Mouse (Mus musculus) megakaryocyte, embryonic 14.5 days (primary cell): ENCODE measurements around the gene Pigl. TPM values are rescaled to one million over a fixed set of nuclear protein-coding genes. Genes with fewer than 3 reads are reported as not detected.
A peak's percentile ranks its signal among the peaks of the same experiment; 100 is the strongest.
"Not testable (repeated sequence)": the region's sequence is repeated elsewhere in the genome, so short reads cannot be mapped to it uniquely, and the experiment has no call there.

Experiments
- H3K27me3 ChIP-seq: replicated peaks from 2 replicates; pipeline ENCODE3; 2012; ENCODE audit warnings: inconsistent platforms
- H3K36me3 ChIP-seq: replicated peaks from 2 replicates; pipeline ENCODE3; 2012; ENCODE audit warnings: low read length, inconsistent platforms, mixed read lengths
- H3K4me1 ChIP-seq: 2 replicates; pipeline ENCODE4 v1.6.1; 2012; ENCODE audit warnings: inconsistent platforms
- H3K4me3 ChIP-seq: replicated peaks from 2 replicates; pipeline ENCODE3; 2012; ENCODE audit warnings: moderate library complexity, mild to moderate bottlenecking, inconsistent platforms
- H3K9me3 ChIP-seq: 2 replicates; pipeline ENCODE4 v1.6.1; 2012; ENCODE audit warnings: inconsistent platforms
- FLI1 ChIP-seq: IDR thresholded peaks from 2 replicates; pipeline ENCODE4 v1.6.1; 2012; ENCODE audit warnings: low read length, inconsistent platforms, mixed read lengths
- GATA1 ChIP-seq: IDR thresholded peaks from 3 replicates; pipeline ENCODE4 v1.6.1; 2012; ENCODE audit warnings: mixed read lengths, low read length, inconsistent platforms, borderline replicate concordance
- polyA plus RNA-seq: library from polyadenylated mRNA; stranded (reverse); fragments of >175 nt; gene quantifications from 2 replicates; pipeline ENCODE4 v1.2.3, GENCODE M21; 2012; ENCODE audit warnings: low replicate concordance; ENCODE audit not compliant: insufficient read depth

Gene Pigl
- polyA plus RNA-seq, 1 experiment: 7.5 TPM

DNA sequence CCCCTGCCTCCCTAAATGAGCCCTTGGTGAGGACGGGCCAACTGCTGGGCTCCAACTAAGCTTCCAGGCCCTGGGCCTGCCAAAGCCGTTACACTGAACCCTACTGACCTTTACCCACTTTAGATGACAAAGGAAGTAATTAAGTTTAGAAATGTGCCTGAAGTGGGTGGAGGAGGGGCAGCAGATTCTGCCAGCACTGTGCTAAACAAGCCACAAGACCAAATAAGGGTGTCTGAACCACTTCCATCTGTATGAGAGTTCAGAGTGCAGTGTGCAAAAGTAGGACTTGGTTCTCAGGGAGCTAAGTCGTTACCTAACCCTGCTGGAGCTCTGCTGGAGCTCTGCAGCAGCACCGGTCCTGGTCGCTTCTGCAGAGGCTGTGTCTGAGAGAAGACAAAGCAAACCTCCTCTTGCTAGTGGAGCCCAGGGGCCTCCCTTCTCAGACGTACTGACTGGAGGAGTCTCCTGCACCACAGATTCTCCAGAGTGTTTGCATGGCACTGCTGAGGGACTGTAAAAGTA is 36.6 kb downstream of the Pigl start:
- H3K27me3 ChIP-seq: no peaks in the 10 kb centered on the region
- peaks cover 38% of the 10 kb centered on the region for H3K36me3 ChIP-seq
- peaks cover 55% of the 10 kb centered on the region for H3K4me1 ChIP-seq
- H3K9me3 ChIP-seq: no peaks in the 10 kb centered on the region
- peak overlapping the region; percentile 51 for H3K4me3 ChIP-seq
- no peak for TF ChIP-seq FLI1

DNA sequence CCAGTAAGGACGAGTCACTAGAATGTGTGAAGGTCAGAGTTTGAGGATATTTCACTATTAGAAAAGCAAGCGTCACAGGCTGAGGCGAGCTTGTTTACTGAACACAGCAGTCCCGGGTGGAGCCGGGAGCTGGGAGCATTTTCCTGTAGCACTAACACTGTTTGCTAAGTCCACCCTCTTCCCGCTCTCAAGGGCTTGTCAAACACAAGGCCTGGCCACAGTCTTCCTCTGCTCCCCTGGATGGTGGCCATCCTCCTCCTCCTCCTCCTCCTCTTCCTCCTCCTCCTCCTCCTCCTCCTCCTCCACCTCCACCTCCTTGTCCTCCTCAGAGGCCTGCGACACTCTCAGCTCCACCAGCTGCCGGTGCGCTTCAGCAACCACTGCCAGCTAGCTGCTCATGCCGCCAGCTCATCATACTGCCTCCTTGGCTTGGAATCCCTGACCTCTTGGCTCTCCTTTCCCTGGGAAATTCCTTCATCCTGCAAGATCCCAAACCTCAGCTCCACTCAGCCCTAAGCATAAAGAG is 37.1 kb downstream of the Pigl start:
- H3K36me3 ChIP-seq: peaks cover 42% of the 10 kb centered on the region
- H3K27me3 ChIP-seq: no peaks in the 10 kb centered on the region
- peaks cover 54% of the 10 kb centered on the region for H3K4me1 ChIP-seq
- peak overlapping the region; percentile 67 for H3K4me3 ChIP-seq
- H3K9me3 ChIP-seq: no peaks in the 10 kb centered on the region
- TF ChIP-seq GATA1 (no peak), FLI1 (no peak)

DNA sequence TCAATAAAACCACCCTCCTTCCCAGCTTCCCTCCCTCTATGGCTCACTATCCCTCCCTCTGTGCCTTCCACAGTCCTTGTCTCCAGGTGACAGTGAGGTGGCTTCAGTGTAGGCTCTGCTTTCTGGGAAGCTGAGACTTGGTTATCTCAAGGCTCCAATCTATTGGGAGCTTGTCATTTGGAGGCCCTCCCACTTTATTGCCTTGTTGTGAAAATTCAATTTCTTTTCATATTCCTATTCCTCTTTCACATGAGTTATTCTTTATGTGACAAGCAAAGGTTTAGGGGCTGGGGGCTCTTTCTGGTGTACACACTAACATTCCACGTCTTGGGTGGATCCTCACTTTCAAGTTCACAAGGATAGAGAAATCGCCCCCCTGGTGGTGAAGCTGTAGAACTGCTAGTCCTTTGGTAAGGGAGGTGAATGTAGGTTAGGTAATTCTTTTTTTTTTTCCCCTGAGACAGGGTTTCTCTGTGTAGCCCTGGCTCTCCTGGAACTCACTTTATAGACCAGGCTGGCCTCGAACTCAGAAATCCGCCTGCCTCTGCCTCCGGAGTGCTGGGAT is 38.0 kb downstream of the Pigl start:
- Histone ChIP-seq H3K9me3 (no peaks in the 10 kb centered on the region), H3K4me1 (peaks cover 56% of the 10 kb centered on the region), H3K4me3 (peak overlapping the region; percentile 13), H3K36me3 (peaks cover 39% of the 10 kb centered on the region), H3K27me3 (no peaks in the 10 kb centered on the region)
- TF ChIP-seq FLI1: no peak
- TF ChIP-seq GATA1: no peak

DNA sequence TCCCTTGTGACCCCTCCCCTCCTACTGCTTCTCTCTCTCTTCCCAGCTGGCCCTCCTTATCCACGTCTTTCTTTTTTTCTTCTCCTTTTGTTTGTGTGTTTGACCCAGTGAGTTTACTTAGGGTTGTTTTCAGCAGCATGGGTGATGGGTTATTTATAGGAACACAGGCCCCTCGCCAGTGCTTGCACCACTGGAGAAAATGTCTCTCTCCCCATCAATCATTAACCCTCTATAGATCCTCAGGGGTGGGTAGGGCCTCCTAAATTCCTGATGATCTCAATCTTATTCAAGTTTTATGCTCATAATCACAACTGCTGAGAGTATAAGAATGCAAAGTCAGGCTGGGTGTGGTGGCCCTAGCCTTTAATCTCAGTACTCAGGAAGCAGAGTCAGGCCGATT is 38.9 kb downstream of the Pigl start:
- peaks cover 54% of the 10 kb centered on the region for H3K4me1 ChIP-seq
- peaks cover 38% of the 10 kb centered on the region for H3K36me3 ChIP-seq
- H3K9me3 ChIP-seq: no peaks in the 10 kb centered on the region
- H3K27me3 ChIP-seq: no peaks in the 10 kb centered on the region
- no peak overlapping the region for H3K4me3 ChIP-seq
- no peak for TF ChIP-seq FLI1
- TF ChIP-seq GATA1: no peak

DNA sequence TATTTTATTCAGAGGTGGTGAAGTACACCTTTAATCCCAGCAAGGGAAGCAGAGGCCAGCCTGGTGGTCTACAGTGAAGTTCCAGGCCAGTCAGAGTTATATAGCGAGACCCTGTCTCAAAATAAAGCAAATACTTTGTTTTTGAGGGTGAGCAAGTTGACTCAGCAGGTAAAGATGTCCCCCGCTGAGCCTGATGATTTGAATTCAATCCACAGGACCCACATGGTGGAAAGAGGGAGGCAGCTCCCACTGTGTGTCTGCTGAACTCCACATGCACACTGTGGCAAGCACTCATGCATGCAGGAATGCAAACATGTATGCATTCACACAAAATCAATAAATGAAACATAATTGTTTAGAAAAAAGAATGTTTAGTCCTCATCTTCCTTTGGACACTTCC is 40.5 kb downstream of the Pigl start:
- Histone ChIP-seq H3K4me3 (no peak overlapping the region), H3K36me3 (peaks cover 41% of the 10 kb centered on the region), H3K27me3 (no peaks in the 10 kb centered on the region), H3K4me1 (peaks cover 53% of the 10 kb centered on the region), H3K9me3 (no peaks in the 10 kb centered on the region)
- TF ChIP-seq GATA1: no peak
- TF ChIP-seq FLI1: no peak

DNA sequence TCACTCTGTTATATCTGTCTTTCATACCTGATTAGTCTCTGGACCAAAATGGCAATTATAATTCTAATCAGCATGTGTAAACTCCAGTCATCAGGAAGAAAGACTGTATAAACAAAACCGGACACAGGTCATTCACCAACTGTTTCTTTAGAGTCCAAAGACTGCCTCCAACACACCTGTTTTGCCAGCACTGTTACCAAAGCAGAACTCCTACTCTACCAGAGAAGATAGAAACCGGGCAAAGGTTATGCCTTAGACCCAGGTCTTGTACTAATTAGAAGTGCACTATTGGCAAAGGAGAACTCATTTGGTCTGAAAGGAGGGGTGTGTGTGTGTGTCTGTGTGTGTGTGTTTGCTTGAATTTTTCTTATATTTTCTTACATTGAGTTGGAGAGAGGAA is 42.3 kb downstream of the Pigl start:
- no peaks in the 10 kb centered on the region for H3K9me3 ChIP-seq
- TF ChIP-seq GATA1: no peak
- no peak for TF ChIP-seq FLI1
- H3K27me3 ChIP-seq: no peaks in the 10 kb centered on the region
- H3K4me1 ChIP-seq: peaks cover 36% of the 10 kb centered on the region
- no peak overlapping the region for H3K4me3 ChIP-seq
- H3K36me3 ChIP-seq: peaks cover 40% of the 10 kb centered on the region

DNA sequence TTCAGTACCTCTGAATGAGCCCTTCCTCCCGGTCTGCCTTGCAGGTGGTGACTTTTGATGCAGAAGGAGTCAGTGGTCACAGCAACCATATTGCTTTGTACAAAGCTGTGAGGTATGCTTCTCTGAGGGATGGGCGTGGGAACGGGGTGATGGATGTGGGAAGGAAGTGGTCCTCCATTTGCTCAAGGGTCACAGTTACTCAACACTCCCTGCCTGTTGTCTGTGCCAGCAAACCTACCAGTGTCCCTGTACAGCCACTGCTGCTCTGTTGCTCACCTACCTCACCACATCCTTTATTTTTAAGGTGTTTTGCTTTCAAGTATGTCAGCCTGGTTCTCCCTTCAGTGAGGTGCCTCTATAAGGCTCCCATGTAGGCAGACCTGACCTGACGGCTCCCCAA is 49.4 kb downstream of the Pigl start:
- peak overlapping the region; percentile 17 for H3K4me3 ChIP-seq
- H3K9me3 ChIP-seq: no peaks in the 10 kb centered on the region
- TF ChIP-seq FLI1: no peak
- TF ChIP-seq GATA1: no peak
- H3K36me3 ChIP-seq: peaks cover 89% of the 10 kb centered on the region
- H3K27me3 ChIP-seq: no peaks in the 10 kb centered on the region
- H3K4me1 ChIP-seq: peaks cover 10% of the 10 kb centered on the region

DNA sequence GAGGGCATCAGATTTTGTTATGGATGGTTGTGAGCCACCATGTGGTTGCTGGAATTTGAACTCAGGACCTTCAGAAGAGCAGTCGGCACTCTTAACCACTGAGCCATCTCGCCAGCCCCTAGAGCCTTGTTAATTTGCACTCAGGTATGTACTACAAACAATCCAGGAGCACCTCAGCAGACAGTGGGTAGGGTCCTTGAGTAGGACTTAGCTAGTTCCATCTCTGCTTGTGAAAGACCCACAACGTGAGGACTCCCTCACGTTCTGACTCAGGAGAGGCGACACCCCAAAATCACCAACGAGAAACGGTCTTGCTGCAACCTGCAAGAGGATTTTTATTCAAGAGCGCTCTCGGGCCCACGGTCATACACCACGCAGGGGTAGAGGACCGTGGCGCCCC is 50.1 kb downstream of the Pigl start:
- not testable (repeated sequence) for H3K9me3 ChIP-seq, H3K27me3 ChIP-seq, H3K4me1 ChIP-seq, H3K4me3 ChIP-seq
- peaks cover 90% of the 10 kb centered on the region for H3K36me3 ChIP-seq

DNA sequence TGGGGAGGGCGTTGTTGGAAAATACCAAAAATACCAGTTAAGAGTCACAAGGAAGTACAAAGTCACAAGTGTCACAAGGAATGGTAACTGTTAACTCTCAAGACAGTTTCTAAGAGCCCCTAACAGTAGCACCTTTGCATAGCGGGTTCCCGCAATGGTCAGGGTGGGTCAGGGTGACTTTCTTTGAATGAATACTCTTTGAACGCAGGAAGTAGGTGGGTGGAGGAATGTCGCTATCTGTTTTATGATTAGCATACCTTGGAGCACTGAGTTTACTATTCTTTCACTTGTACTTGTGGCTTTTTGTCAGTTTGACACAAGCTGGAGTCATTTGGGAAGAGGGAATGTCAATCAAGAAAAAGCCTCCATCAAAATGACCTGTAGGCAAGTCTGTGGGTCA is 50.6 kb downstream of the Pigl start:
- H3K36me3 ChIP-seq: peaks cover 90% of the 10 kb centered on the region
- H3K4me1 ChIP-seq, H3K27me3 ChIP-seq, H3K9me3 ChIP-seq, H3K4me3 ChIP-seq: not testable (repeated sequence)

DNA sequence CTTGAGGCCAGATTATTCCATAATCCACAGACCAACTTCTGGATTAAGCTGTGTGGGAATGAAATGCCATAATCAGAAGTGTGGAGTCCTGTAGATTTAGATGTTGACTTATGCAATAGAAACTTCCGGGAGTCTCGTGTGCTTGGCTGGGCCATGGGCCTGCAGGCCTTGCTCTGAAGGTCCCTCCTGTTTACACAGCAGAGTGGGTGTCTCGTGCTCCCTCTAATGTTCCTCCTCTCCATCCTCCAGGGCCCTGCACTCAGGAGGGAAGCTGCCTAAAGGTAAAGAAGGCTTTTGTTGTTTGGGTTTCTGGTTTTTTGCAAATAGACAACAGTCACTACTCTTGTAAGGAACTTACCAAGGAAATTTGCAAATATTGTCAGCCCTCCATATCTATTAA is 51.3 kb downstream of the Pigl start:
- Histone ChIP-seq H3K36me3 (peaks cover 85% of the 10 kb centered on the region), H3K4me3 (no peak overlapping the region), H3K27me3 (no peaks in the 10 kb centered on the region), H3K9me3 (no peaks in the 10 kb centered on the region), H3K4me1 (peaks cover 10% of the 10 kb centered on the region; the same call in 1 of the 2 replicates)
- no peak for TF ChIP-seq FLI1
- TF ChIP-seq GATA1: no peak

DNA sequence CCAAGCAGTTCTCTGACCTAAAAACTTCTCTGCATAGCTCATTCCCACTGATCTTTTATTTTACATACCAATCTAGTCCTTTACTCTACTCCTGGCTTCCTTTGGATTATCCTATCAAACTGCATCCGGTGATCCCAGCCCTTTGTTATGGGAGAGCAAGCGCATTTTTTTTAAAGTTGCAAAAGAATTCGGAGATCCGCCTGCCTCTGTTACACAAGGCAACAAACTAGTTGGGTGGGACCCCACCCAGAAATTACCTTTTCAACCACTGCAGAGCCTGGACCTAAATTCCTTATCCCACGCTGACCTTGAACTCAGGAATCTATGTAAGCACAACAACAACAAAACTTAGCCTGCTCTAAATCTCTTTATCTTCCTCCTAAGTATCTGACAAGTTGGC is 52.7 kb downstream of the Pigl start:
- Histone ChIP-seq H3K4me1 (peaks cover 10% of the 10 kb centered on the region; the same call in 1 of the 2 replicates), H3K4me3 (no peak overlapping the region), H3K27me3 (no peaks in the 10 kb centered on the region), H3K36me3 (peaks cover 74% of the 10 kb centered on the region), H3K9me3 (no peaks in the 10 kb centered on the region)
- TF ChIP-seq GATA1: no peak
- TF ChIP-seq FLI1: no peak
